Mouse (Mus musculus): ENCODE data around the gene Hmga2.
"Not testable (repeated sequence)": the region's sequence is repeated elsewhere in the genome, so short reads cannot be mapped to it uniquely, and the experiment has no call there.

Hmga2 gene

DNA sequence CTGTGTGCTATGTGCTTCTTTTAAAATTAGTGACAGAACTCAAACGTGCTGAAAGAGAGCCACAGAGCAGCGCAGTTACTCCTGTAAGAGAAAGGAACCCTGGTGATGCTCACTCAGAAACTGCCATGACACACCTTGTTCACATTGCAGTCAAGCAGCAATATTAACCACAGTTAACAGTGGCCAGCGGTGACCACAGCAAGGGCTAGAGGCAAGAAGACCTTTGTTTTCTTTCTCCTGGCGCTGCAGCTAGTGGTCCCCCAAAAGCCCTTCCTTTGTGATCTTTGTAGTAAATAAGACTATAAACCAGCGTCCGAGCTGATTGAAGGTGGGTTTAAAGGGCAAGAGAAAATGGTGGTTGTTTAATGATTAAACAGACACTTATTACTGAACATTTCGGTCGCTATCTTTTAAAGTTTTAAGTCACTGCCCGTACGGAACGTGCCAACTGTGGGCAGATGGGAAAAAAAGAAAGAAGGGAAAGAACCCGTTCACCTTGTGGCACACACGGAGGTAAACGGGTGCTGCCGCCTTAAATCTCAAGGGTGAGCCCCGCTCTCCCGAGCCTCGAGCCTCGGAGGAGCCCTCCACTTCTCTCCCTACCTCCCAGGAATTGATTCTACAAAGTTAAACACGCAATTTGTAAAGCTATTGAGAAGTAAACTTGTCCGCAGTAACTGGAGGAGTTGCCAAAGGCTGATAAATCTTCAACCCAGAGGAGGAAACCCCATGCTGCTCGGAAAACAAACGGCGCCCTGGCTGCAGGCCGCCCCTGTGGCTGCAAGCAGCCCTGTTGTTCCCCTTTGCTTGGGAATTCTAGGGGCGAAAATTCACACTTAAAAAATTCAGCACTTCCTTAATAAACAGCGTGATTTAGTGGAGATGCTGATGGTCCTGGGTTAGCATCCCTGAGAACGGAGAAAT, 85.1 kb downstream of the Hmga2 start:
- no peak for DNase-seq

DNA sequence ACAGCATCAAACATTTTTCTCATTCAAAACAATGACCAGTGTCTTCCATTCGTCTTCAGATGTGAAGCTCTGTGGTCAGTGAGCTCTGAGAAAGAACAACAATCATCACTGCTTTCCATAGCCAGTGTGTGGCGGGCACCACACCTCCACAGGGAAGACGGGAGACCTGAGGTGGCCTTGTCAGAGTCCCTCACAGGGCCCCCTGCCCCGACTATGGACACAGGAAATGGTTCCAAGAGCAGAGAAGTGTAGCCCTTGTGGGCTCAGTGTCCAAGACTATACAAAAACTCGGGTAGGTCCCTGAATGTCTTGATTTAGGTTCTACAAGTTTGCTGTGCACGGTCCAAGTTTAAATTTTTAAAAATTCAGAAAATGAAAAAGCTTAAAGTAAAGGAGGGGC, 86.6 kb downstream of the Hmga2 start:
- no peak for DNase-seq

DNA sequence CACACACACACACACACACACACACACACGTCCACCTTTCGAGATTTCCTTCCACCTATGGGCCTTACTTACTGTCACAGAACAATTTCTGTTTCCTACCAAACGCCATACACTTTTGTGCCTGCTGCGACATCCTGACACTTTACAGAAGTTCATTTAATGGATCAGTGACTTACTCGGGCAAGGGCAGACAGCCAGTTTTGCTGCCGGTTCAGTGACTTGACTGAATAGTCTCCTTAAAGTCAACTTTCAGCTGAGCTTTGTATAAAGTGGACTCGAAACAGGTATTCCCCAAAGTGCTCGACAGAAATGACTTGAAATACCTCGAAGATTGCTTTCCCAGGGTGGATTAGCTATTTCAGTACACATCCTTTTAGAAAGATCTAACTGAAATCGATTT, 87.3 kb downstream of the Hmga2 start:
- DNase-seq, result peak; percentile 35 to 58

GRCm38 (mm10) chr10:120388400-120388871, 87.8 kb downstream of the Hmga2 start:
- DNase-seq, result peak in 1 of 2 experiments; percentile 22

GRCm38 (mm10) chr10:120387105-120387504, 89.2 kb downstream of the Hmga2 start:
- no peak for DNase-seq

DNA sequence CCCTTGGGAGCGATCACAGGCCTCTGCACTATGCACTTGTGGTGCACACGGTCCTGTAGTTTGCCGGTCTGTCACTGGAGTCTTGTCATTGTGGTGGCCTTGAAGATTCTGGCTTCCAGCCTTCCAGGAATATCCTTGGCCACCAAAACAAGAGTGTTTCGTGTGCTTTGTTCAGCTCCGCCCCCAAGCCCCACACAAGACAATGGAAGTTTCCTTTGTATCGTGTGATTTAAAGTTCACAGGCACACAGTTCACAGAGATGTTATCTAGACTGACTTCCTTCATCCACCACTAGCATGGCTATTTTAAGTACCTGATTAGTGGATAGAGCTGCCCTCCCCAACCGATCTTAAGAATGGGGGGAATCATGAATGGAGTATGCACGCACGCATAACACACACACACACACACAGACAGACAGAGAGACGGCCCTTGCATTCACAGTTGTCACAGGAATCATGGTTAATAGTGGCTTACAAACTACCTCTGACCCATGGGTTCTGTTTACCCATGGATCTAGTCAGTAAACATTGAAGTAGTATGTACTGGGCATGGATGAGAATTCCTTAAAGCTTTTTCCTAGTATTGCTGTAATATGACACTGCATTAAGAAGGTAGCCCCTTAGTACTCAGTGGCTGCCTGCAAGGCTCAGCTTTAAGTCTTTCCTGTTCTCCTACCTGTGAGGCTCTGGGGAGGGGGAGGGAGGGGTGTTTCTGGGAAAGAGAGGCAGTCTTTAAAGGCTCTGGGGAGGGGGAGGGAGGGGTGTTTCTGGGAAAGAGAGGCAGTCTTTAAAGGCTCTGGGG, 91.3 kb downstream of the Hmga2 start:
- no peak for DNase-seq

DNA sequence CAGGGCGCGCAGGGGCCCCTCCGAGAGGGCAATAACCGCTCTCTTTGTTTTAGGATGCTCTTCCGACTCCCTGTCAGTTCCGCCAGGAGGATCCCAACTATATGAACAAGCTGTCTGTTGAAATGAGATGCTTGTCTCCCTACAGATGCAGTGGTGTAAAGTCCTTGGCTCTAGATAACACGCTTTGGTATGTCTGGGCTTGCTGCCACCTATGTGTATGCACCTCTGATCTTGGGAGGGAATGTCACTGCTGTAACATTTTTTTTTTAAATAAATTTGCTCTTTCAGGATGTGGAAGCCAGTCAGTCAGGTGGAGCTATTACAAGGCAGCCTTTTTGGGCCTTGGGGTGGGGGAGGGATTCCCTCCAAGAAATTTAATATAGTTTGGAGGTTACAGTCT, 92.2 kb downstream of the Hmga2 start:
- no peak for DNase-seq

DNA sequence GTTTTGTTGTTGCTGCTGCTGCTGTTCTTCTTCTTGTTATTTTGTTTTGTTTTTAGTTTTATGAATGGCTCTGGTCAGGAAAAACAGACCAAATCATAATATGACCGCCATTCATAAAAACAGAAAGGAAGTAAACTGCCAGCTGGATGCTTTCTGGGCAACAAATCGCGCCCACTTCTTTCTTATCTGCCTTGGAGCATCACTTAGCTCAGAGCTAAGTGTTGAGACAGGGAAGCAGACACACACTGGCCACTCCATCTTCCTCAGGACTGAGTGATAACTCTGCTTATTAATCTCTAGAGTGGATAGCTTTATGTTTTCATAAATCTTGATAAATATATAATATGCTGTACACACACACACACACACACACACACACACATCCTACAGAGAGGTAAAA, 98.5 kb downstream of the Hmga2 start:
- DNase-seq, result no peak

DNA sequence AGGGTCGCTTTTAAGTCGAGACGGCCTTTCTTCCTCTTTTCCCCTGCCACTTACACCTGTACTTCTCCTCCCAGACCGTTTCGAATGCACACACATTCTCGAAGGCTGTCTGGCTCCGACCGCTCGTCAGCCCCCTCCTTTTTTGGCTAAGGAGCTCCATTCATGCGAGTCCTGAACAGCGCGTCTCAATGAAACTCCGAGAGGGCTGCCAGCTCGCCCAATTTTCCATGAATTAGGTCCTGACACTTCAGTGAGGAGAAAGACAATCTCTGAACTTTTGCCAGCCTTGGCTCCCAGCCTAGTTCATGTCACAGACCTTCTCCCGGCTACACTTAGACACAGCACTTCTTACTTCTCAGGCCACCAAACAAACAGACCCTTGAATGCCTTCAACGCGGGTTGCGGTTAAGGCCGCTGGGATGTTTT, 98.9 kb downstream of the Hmga2 start:
- peak; percentile 90 to 95 for DNase-seq

GRCm38 (mm10) chr10:120375438-120375837, 100.8 kb downstream of the Hmga2 start:
- no peak for DNase-seq

DNA sequence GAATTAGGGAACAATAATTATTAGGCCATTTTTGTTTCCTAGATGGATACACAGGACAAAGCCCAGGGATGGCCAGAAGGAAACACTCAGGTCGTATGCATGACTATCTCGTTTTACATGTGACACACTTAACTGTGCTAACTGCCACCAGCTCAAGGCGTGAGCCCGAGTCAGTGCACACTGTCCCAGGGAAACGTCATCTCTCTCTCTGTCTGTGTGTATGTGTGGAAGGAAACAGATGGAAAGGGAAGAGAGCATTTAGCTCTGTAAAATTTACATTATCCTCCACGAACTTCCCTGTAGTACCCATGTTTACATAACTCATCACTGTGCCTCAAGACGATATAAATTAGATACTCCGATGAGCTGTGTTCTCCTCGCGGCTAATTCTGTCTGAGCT, 105.1 kb downstream of the Hmga2 start:
- DNase-seq, result no peak

- no peak for DNase-seq
These were observed 107.0 kb downstream of the Hmga2 start for GRCm38 (mm10) chr10:120369187-120369805.

DNA sequence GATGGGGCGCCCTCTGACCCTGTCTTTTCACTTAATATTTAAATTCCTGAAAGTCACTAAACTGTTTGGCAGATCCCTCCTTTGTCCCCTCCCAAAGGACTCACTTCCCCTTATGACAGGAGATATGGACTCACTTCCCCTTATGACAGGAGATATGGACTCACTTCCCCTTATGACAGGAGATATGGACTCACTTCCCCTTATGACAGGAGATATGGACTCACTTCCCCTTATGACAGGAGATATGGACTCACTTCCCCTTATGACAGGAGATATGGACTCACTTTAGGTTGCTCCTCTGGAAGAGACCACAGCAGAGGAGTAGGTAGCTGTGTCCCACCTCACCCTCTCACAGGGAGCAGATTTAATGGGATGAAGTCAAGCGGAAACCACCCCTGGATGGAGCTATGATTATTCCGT, 110.1 kb downstream of the Hmga2 start:
- not testable (repeated sequence) for DNase-seq

GRCm38 (mm10) chr10:120365380-120366172, 110.7 kb downstream of the Hmga2 start:
- peak; percentile 25 to 31 for DNase-seq

GRCm38 (mm10) chr10:120363983-120364582, 112.2 kb downstream of the Hmga2 start:
- no peak for DNase-seq

DNA sequence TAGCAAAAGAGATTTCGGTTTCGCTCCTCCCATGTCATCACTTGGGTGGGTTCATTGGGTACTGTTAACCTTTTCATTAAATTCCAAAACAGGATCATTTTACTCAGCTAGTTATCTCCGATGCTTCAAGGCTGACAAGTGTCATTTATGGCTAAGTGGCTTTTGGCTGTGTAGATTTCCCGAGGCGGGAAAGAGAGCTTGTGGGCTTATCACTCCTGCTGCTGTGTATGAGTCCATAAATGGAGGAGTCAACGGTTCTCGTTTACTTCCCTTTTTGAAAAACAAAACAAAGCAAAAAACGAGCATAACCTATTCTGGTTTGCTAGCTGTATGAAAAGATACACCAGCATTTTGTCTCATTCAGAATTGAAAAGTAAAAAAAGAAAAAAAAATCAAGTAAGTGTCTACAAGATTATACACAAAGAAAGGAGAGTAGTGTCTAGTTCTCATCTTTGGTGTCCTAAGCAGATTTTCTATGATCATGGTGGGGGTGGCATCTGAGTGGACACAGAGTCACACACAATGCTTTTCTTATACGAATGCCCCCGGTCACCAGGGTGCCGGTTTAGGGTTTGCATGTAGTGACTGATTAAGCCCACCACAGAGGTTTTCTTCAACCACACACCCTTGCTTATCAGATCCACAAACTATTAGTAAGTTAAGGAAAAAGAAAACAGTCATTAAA, 112.8 kb downstream of the Hmga2 start:
- DNase-seq, result not testable (repeated sequence)

DNA sequence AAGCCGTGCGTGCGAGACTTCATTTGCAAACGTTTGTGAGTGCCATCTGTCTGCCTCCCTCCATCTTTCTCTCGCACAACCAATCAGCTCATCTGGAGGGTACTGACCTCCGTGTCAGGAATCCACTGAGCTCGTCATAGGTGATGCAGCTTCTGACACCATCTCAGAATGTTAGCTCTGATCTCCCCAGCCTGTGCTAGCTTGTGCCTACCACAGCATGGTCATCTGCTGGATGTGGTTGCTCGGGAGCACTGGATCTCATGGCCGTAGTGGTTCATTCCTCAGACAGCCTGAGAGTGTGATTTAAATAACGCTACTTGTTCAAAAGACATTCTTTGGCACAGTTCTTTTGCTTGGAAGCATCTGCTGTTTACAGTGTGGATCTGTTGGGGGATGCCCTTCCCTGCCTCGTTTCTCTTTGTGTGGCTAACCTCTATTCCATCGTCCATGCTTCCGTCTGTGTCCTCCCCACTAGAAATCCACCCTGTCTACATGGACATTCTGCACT, 121.7 kb downstream of the Hmga2 start:
- no peak for DNase-seq

DNA sequence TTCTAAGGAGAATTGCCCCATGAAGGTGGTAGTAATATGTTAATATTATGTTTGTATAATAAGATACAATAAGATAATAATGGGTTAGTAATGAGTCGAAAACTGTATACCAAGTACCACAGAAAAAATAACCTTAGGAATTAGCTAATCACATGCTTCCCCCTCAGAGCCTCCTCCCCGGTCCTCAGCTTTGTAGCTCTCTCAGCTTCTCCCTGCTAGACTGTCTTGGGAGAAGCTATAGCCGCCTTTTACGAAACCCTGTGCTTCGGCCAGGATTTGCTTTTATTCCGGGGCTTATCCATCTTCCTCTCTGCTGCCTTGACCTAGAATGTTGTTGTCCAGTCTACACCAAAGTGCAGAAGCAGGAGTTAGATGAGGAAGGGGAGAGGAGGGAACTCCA, 130.9 kb downstream of the Hmga2 start:
- DNase-seq, result no peak

GRCm38 (mm10) chr10:120344558-120345318, 131.5 kb downstream of the Hmga2 start:
- no peak for DNase-seq

GRCm38 (mm10) chr10:120339906-120340305, 136.4 kb downstream of the Hmga2 start:
- not testable (repeated sequence) for DNase-seq
